Mouse (Mus musculus): ENCODE results near the gene Gtdc1. TPM values are rescaled to one million over a fixed set of nuclear protein-coding genes. Genes with fewer than 3 reads are reported as not detected.
"Not testable (repeated sequence)": the region's sequence is repeated elsewhere in the genome, so short reads cannot be mapped to it uniquely, and the experiment has no call there.

The Gtdc1 gene
- total RNA-seq, 2 experiments from 2014 or later = 15.5 to 20.5 TPM

DNA sequence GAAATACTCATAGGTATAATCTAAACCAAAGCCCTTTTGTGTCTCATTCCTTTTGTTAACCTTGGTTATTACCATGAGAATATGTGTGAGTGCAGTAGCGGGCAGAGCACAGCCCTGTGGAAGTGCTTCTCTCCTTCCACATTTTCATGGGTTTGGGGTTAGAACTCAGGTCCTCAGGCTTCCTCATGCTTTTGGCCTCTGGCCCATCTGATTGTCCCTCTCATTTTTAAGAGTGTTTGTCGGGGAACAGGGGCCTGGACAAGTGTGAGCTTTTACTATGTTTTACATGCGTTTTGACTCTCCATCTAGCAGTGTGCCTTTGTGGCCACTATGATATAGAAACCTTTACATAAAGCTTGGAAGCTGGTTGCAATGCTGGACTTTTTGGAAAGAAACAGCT is 296.4 kb downstream of the Gtdc1 start:
- intact Hi-C loops (cut with DNase I) = no loop called here
- no peak for DNase-seq

- no peak for DNase-seq
- intact Hi-C loops (cut with DNase I) = no loop called here
Observed at GRCm38 (mm10) chr2:44628778-44629177, 298.7 kb downstream of the Gtdc1 start.

DNA sequence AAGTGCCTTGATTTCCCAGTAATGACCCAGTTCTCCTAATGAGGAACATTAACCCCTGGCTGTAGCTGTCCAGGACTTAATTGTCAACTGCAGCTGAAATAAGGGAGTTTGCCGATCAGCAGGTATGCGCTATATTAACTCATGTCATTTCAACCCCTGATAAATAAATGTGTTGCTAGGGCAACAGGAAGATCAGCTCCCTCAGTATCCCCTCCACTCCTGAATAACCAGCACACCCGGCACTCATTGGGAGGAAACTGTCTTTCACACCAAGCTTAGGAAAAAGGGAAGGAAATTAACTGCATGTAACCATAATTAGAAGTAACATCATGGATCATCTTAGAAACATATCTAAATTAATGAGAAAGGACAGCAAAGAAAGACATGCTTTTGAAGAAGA is 302.3 kb downstream of the Gtdc1 start:
- intact Hi-C loops (cut with DNase I) = no loop called here
- no peak for DNase-seq

DNA sequence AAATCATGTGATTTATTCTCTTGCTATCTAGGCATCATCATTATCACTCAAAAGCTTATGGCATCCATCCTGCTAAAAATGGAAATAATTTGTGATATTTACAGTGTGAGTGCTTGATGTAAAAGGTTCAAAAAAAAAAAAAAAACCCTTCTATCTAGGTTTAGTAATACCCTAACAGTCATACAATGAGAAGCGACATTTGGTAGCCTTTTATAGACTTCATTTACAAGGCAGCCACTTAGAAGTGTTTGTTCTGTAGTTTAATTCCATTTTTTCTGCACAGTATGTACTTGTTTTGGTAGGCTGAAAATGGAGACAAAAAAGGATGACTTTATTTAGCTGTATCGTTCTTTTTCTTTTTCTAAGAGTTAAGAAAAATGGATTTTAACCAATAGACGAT is 305.0 kb downstream of the Gtdc1 start:
- DNase-seq = no peak
- intact Hi-C loops (cut with DNase I) = no loop called here

GRCm38 (mm10) chr2:44599653-44600052 is 327.8 kb downstream of the Gtdc1 start:
- intact Hi-C loops (cut with DNase I); DNase-seq: not testable (repeated sequence)

DNA sequence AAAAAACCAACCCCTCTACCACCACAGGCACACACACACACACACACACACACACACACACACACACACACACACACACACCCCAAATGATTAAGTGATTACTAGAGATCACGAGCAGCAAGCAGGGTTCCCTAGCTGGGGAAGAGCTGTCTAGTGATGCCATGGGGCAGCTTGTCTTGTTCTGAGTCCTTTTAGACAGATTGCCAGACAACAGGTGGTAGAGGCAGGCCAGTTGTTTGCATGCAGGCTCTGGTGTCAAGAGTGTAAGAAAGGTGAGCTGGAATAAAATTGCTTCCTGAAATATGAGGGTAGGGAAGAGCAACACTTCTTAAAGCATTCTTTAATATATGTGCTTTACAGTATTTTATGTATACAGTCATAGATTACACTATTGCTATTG is 333.2 kb downstream of the Gtdc1 start:
- DNase-seq = no peak

GRCm38 (mm10) chr2:44590881-44591280 is 336.6 kb downstream of the Gtdc1 start:
- peak in 1 of 2 experiments; percentile 18 for DNase-seq
- intact Hi-C loops (cut with DNase I) = no loop called here

More for the DNA sequence above, 333.2 kb downstream of the Gtdc1 start:
- intact Hi-C loops (cut with DNase I) = no loop called here

- intact Hi-C loops (cut with DNase I) = no loop called here
- DNase-seq = no peak
Observed at GRCm38 (mm10) chr2:44584061-44584460, 343.4 kb downstream of the Gtdc1 start.

DNA sequence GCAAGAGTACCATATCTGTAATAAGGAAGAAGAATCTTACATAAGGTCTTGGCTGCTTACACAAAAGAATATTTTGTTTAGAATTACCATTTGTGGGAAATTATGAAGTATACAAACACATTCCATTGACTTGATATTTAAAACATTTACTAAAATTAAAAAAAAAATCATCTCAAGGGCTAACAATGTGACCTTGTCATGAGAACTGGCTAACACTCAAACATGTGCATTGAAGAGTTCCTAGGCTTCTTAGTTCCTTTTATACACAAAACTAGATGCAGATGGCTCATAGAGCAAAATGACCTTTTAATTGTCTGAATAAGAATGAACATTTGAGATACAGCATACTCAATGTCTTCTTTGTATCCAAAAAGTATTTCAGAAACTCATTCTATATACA is 344.0 kb downstream of the Gtdc1 start:
- intact Hi-C loops (cut with DNase I) = no loop called here
- no peak for DNase-seq

GRCm38 (mm10) chr2:44571810-44572209 is 355.6 kb downstream of the Gtdc1 start:
- DNase-seq = no peak
- intact Hi-C loops (cut with DNase I) = no loop called here

GRCm38 (mm10) chr2:44571156-44571555 is 356.3 kb downstream of the Gtdc1 start:
- peak; percentile 11 to 16 for DNase-seq
- intact Hi-C loops (cut with DNase I) = no loop called here

- no peak for DNase-seq
- intact Hi-C loops (cut with DNase I) = no loop called here
Observed at GRCm38 (mm10) chr2:44569140-44569952, 358.1 kb downstream of the Gtdc1 start.

DNA sequence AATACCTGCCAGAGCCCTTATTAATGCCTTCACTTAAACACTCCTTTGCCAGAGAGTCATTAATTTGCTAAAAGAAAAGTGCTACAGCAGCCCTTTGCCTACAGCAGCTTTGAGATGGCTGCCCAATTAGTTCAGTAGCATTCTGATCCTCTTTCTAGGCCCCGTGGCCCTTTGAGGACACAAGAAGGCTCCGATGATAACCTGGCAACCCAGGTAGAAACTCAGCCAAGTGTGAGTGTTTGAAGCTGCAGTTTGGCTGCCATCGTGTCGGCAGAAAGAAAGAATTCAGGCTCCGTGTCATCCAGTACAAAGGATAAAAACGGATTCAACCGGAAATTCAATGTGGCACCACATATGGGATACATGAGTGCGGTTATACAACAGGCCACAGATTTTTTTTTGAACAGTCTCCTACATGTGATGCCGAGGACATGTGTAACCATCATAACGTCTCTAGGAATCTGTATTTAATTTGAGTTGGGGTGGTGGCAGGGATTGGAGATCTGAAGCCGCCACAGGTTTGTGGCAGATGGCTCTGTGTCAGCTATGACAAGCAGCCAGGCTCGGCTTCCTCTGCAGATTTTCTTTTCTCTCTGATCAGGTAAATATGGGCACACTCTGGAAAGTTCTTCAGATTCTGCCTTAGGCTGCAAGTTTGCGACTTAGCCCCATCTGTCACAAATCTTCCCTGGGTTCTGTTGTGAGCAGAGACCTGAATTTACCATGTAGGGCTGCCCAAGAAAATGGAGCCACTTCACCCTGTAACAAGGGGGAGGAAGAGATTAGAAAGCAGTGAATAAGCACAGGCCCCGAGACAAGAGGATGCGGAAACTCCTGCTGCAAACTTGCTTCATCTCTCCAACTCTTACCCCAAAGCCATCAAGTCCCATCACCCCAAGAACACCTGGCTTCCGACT is 362.4 kb downstream of the Gtdc1 start:
- no peak for DNase-seq
- intact Hi-C loops (cut with DNase I) = no loop called here

GRCm38 (mm10) chr2:44561789-44562188 is 365.7 kb downstream of the Gtdc1 start:
- no peak for DNase-seq
- intact Hi-C loops (cut with DNase I) = no loop called here

- DNase-seq = no peak
- intact Hi-C loops (cut with DNase I) = loop anchor here (5.0 kb wide), 1 partner anchor 553 kb away; no protein-coding TSS in a partner anchor
Observed at GRCm38 (mm10) chr2:44559242-44559944, 368.1 kb downstream of the Gtdc1 start.

DNA sequence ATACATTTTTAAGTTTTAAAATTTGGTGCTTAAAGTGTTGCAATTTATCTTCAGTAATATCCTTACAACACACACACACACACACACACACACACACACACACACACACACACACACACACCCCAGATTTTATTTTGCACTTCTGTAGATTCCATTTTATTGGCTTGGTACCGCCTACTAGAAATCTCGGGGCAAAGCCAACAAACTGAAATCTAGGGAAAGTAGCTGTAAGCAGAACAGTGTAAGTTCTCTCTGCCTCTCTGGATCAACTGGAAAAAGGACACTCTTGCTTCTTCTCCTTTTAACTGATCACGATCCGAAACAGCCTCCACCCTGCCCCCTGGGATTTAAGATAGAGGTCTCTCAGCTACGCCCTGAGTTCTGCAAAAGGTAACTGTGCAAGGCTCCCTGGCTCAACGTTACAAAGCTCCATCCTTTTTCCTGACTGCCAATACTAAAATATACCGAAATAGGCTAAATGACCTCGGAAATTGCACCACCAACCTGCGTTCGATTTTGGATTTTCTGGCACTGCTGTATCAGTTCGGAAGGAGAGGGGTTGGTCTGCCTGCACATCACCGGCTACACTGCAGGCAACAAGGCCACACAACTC is 369.7 kb downstream of the Gtdc1 start:
- intact Hi-C loops (cut with DNase I) = loop anchor here (5.0 kb wide), 1 partner anchor 555 kb away; no protein-coding TSS in a partner anchor
- no peak for DNase-seq

- intact Hi-C loops (cut with DNase I) = loop anchor here (5.0 kb wide), 1 partner anchor 555 kb away; no protein-coding TSS in a partner anchor
Observed at GRCm38 (mm10) chr2:44556861-44557592, 370.4 kb downstream of the Gtdc1 start.

DNA sequence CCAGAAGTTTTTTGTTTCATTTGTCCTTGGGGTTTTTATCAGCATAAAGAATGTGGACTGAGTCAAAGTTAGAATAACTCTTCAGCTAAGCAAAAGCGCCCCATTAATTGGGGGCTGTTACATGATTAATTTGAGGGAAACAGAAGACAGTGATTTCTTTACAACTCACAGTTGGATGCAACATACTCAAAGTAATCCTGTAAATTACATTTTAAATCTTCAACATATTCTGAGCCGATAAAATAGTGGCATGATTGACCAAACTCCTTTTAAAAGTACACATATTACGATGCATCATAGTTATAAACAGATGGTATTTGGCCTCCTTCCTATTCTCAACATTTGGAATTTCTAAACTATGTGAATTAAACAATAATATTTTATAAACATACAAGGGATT is 372.7 kb downstream of the Gtdc1 start:
- DNase-seq = no peak
- intact Hi-C loops (cut with DNase I) = loop anchor here (5.0 kb wide), 1 partner anchor 558 kb away; no protein-coding TSS in a partner anchor

More at GRCm38 (mm10) chr2:44556861-44557592, 370.4 kb downstream of the Gtdc1 start:
- DNase-seq = peak; percentile 50 to 59

DNA sequence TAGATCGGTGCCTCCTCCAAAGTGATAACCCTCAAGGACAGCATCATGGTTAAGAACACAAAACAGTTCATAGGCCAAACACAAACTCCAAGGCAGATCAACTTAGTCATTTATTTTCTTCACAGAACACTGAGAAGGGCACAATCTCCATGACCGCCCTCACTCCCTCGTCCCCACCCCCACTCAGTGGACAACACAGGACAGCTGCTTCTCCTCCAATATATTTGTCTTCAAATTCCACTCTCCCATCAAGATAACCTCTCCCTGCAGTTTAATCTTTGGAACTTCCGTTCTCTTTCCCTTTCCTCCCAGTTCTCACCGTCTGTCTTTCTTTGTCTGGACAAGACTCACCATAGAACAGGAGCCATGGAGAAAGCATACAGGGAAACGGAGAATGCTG is 378.1 kb downstream of the Gtdc1 start:
- no peak for DNase-seq
- intact Hi-C loops (cut with DNase I) = no loop called here
